Mouse (Mus musculus) bone marrow macrophage, adult 2 months (primary cell): ENCODE results near the gene Sorcs3.

ENCODE experiments used
- CTCF ChIP-seq: IDR thresholded peaks from 2 replicates; pipeline ENCODE4 v1.5.1; 2012; ENCODE audit warnings: low read depth, mild to moderate bottlenecking, low read length, moderate library complexity
- POLR2A ChIP-seq: IDR thresholded peaks from 2 replicates; pipeline ENCODE4 v1.6.1; 2012; ENCODE audit warnings: mild to moderate bottlenecking, low read depth, low read length, borderline replicate concordance

DNA sequence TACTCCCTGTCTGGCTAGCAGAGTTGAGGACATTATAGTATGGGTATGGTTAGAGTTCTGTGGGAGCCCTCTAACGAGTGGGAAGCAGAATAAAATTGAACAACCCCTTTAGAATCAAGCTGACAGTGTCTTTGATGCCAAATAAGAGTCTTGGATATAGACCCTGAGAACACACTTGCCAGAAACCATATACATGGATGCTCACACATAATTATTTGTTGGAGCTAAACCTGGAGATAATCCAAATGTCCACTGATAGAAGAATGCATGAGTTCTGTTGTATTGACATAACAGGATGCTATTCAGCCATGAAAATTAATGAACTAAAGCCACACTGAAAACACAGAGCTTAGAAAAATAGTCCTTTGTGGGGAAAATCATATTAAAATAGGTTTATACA lies 369.9 kb downstream of the Sorcs3 start:
- TF ChIP-seq POLR2A (no peak), CTCF (no peak)
